Mouse (Mus musculus): ENCODE results near the gene Cep164. TPM values are rescaled to one million over a fixed set of nuclear protein-coding genes. Genes with fewer than 3 reads are reported as not detected.

Cep164 gene
- polyA plus RNA-seq (2015; fragmentation: Nextera tagmentation; extraction: Ambion mirVana) = 14.5 and 14.6 TPM in 2 replicates

GRCm38 (mm10) chr9:45828291-45828963 is at the start of gene Cep164:
TSS of gene Cep164 (minus strand) at chr9:45828691.

GRCm38 (mm10) chr9:45838434-45839138 is 10.1 kb upstream of the Cep164 start, which contains the start of gene Bace1:
TSS of gene Bace1 (plus strand) at chr9:45838580.

Other genes with a start within 250 kb of the Cep164 start
- gene Bace1, start 9.9 kb upstream of the Cep164 start, polyA plus RNA-seq (2015; fragmentation: Nextera tagmentation; extraction: Ambion mirVana) = 40.6 and 41.8 TPM in 2 replicates
- gene Pcsk7, start 77.8 kb upstream of the Cep164 start, polyA plus RNA-seq (2015; fragmentation: Nextera tagmentation; extraction: Ambion mirVana) = 17.9 and 22.4 TPM in 2 replicates
- 61.2 and 74.3 TPM in 2 replicates for gene Rnf214, start 78.2 kb upstream of the Cep164 start, polyA plus RNA-seq (2015; fragmentation: Nextera tagmentation; extraction: Ambion mirVana)
- 6.8 and 8.4 TPM in 2 replicates for gene Tagln, start 107.4 kb upstream of the Cep164 start, polyA plus RNA-seq (2015; fragmentation: Nextera tagmentation; extraction: Ambion mirVana)
- gene Sidt2, start 126.6 kb upstream of the Cep164 start, polyA plus RNA-seq (2015; fragmentation: Nextera tagmentation; extraction: Ambion mirVana) = 56.4 and 60.5 TPM in 2 replicates
- 203 and 224 TPM in 2 replicates for gene Pafah1b2, start 184.0 kb upstream of the Cep164 start, polyA plus RNA-seq (2015; fragmentation: Nextera tagmentation; extraction: Ambion mirVana)
- gene Sik3, start 184.1 kb upstream of the Cep164 start, polyA plus RNA-seq (2015; fragmentation: Nextera tagmentation; extraction: Ambion mirVana) = 15.1 and 16.0 TPM in 2 replicates

All from neural tube, postnatal 0 days (tissue).